Mouse (Mus musculus): ENCODE data around the gene Tent5c. TPM values are rescaled to one million over a fixed set of nuclear protein-coding genes. Genes with fewer than 3 reads are reported as not detected.

Gene Tent5c
- polyA plus RNA-seq (2015; fragmentation: Nextera tagmentation; extraction: Ambion mirVana) = 17.4 and 31.3 TPM in 2 replicates

DNA sequence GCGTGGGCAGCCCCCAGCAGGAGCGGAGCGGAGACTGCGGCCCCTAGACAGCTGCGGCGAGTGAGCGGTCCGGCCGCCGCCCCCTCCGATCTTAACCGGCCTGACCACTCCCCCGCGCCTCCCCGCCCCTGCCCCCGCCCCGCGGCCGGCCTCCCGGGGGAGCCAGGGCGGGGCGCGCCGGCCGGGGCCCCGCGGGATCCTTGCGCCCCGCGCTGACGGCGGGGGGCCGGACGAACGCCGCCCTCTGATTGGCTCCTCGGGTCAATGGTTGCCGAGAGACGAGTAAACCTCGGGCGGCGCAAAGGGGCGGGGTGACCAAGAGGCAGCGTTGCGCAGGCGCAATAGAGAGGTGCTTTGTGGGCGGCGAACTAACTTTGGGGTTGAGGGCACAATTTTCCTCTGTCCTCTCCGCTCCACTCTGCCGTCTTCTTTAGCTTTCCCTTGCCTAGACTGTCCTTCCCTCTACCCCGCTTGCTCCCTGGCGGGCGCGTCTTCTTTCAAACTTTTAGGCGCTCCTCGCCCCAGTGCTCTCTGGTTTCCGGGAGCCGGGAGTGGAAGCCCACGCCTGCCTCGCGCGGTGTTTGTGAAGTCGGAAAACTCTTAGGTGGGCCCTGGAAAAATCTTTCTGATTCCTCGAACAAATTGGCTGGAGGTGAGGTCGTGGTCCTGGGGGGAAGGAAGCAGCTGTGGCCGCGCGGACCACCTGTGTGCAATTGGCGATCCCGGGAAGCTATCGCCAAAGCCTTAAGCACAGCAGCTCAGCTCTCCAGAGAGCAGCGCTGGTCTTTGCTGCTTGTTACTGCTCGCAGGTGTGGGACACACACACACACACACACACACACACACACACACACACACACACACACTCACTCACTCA is at the start of gene Tent5c:
Gene Tent5c (minus strand): TSS at position 192 of the 877 bp plus-strand sequence.
- H3K4me1 ChIP-seq = peaks cover 12% of the 10 kb centered on the region
- H3K9me3 ChIP-seq = no peaks in the 10 kb centered on the region
- WGBS = under 1% methylated on average over 55 of the region's 73 CpGs
- H3K36me3 ChIP-seq = no peaks in the 10 kb centered on the region
- peak within 1 kb of the TSS; percentile 78 for H3K4me3 ChIP-seq
- peak within 1 kb of the TSS; percentile 86 for H3K9ac ChIP-seq
- peak; percentile 89 for ATAC-seq (ENCODE audit: extremely low read depth, insufficient number of reproducible peaks, low FRiP score, low TSS enrichment)
- peak within 1 kb of the TSS; percentile 59 for H3K27ac ChIP-seq (replicated peaks)
- peak within 1 kb of the TSS; percentile 100 for H3K4me2 ChIP-seq
- H3K27me3 ChIP-seq (replicated peaks) = peaks cover 46% of the 10 kb centered on the region

DNA sequence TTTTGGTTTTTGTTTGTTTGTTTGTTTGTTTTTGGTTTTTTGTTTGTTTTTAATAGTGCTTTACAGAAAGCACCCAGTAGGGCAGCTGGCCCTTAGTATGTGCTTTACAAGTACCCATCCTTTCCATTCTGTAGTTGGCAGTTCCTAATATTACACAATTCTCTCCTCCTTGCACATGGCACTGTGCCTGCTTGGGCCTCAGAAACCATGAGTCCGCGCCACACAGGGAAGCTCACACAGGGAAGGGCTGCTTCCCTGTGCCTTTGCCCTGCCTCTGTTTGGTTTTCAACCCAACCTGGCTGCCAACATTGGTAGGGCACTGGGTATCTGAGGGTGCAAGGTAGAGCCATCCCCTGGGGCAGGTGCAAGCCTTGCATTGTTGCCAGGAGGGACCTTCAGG is 47.6 kb upstream of the Tent5c start:
- no peak for ATAC-seq (ENCODE audit: extremely low read depth, insufficient number of reproducible peaks, low FRiP score, low TSS enrichment)
- 97% methylated on average over 2 of the region's 2 CpGs for WGBS
- Histone ChIP-seq H3K36me3 (no peaks in the 10 kb centered on the region), H3K27ac (replicated peaks) (no peak overlapping the region), H3K9ac (no peak overlapping the region), H3K4me1 (no peaks in the 10 kb centered on the region), H3K4me3 (no peak overlapping the region), H3K4me2 (no peak overlapping the region), H3K9me3 (no peaks in the 10 kb centered on the region), H3K27me3 (replicated peaks) (no peaks in the 10 kb centered on the region)

DNA sequence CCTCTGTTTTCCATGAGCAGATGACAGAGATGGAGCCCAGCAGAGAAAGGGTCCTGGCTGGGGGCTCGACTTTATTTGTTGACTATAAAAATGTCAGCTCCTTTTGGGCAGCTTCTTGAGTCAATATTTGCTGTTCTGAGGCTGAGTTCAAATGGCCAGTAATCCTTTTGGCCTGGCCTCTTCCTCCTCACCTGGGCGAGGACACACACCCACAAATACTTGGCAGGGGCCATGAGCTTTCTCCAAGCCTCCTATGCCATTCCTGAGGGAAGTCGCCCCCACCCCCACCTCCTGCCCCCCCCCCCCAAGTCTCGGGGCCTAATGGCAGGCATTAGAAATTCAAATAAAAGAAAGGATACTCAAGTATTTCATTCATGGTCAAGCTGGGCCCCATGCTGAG is 46.8 kb upstream of the Tent5c start:
- no peaks in the 10 kb centered on the region for H3K4me1 ChIP-seq
- no peaks in the 10 kb centered on the region for H3K9me3 ChIP-seq
- 57% methylated on average over 4 of the region's 4 CpGs for WGBS
- H3K27ac ChIP-seq (replicated peaks) = no peak overlapping the region
- H3K36me3 ChIP-seq = no peaks in the 10 kb centered on the region
- H3K27me3 ChIP-seq (replicated peaks) = no peaks in the 10 kb centered on the region
- H3K9ac ChIP-seq = no peak overlapping the region
- no peak overlapping the region for H3K4me3 ChIP-seq
- no peak for ATAC-seq (ENCODE audit: extremely low read depth, insufficient number of reproducible peaks, low FRiP score, low TSS enrichment)
- no peak overlapping the region for H3K4me2 ChIP-seq

DNA sequence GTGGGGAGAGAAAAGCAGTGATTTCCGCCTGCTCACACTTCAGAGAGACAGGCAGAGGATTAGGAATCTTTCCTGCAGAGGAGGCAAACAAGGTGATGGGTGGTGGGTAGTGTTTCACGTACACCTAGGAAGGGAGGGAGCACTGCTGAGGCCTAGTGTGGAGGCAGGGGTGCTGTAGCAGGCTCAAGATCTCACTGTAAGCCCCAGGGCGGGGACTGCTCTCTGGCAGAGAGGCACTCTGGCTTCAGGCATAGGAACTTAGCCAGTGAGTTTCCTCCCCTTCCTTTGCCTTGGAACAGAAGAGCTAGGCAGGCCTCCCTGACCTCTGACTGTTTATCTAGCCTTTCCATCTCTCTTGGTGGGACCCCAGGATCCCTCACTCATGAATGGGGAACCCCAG is 46.2 kb upstream of the Tent5c start:
- ATAC-seq (ENCODE audit: extremely low read depth, insufficient number of reproducible peaks, low FRiP score, low TSS enrichment) = no peak
- Histone ChIP-seq H3K4me2 (no peak overlapping the region), H3K4me1 (no peaks in the 10 kb centered on the region), H3K27me3 (replicated peaks) (no peaks in the 10 kb centered on the region), H3K27ac (replicated peaks) (no peak overlapping the region), H3K9ac (no peak overlapping the region), H3K9me3 (no peaks in the 10 kb centered on the region), H3K4me3 (no peak overlapping the region), H3K36me3 (no peaks in the 10 kb centered on the region)
- 45% methylated on average over 3 of the region's 3 CpGs for WGBS

GRCm38 (mm10) chr3:100534394-100534793 is 45.3 kb upstream of the Tent5c start:
- no peak overlapping the region for H3K9ac ChIP-seq
- no peak overlapping the region for H3K27ac ChIP-seq (replicated peaks)
- no peak overlapping the region for H3K4me3 ChIP-seq
- H3K9me3 ChIP-seq = no peaks in the 10 kb centered on the region
- H3K4me1 ChIP-seq = no peaks in the 10 kb centered on the region
- no peak overlapping the region for H3K4me2 ChIP-seq
- no peaks in the 10 kb centered on the region for H3K27me3 ChIP-seq (replicated peaks)
- 72% methylated on average over 3 of the region's 3 CpGs for WGBS
- no peak for ATAC-seq (ENCODE audit: extremely low read depth, insufficient number of reproducible peaks, low FRiP score, low TSS enrichment)
- H3K36me3 ChIP-seq = no peaks in the 10 kb centered on the region

DNA sequence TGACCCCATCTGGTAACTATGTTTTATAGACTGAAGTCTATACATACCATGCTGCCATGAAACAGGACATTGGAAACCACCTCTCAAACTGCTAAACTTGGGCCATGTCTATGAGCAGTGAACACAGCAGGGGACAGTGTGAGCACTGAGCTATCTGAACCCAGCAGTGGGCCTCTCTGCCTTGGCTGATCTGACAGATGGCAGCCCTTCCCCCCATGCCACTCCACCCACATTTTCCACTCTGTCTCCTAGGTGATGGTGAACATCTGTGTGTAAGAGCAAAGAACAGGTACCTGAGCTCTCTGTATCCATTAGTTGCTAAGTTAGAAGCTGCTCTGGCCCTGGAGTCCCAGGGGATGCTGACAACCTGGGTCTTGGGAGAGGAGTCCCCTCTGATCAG is 44.3 kb upstream of the Tent5c start:
- H3K4me3 ChIP-seq = no peak overlapping the region
- no peak overlapping the region for H3K9ac ChIP-seq
- H3K27me3 ChIP-seq (replicated peaks) = no peaks in the 10 kb centered on the region
- no peaks in the 10 kb centered on the region for H3K4me1 ChIP-seq
- no peaks in the 10 kb centered on the region for H3K9me3 ChIP-seq
- no peak overlapping the region for H3K27ac ChIP-seq (replicated peaks)
- H3K36me3 ChIP-seq = no peaks in the 10 kb centered on the region
- no peak overlapping the region for H3K4me2 ChIP-seq
- ATAC-seq (ENCODE audit: extremely low read depth, insufficient number of reproducible peaks, low FRiP score, low TSS enrichment) = no peak

DNA sequence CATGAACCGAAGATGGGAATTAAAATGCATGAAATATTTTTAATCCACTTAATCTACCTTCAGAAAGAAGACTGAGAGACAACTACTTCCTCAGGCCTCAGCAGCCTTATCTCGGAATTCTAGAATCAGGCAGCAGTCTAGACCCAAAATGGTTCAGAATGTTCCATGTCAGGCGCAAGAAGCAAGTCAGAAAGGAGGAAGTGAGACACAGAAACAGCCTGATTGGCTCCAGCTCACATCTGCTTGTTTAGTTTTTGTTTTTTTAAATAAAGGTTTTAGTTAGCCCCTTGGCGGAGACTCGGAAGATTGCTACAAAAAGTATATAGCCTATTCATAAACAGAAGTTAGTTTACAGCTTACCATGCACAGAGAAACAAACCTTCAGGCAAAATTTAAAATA is 41.8 kb upstream of the Tent5c start:
- Histone ChIP-seq H3K27me3 (replicated peaks) (no peaks in the 10 kb centered on the region), H3K4me3 (no peak overlapping the region), H3K4me1 (no peaks in the 10 kb centered on the region), H3K36me3 (no peaks in the 10 kb centered on the region), H3K9me3 (no peaks in the 10 kb centered on the region), H3K4me2 (no peak overlapping the region), H3K27ac (replicated peaks) (no peak overlapping the region), H3K9ac (no peak overlapping the region)
- WGBS = 85% methylated on average over 5 of the region's 5 CpGs
- no peak for ATAC-seq (ENCODE audit: extremely low read depth, insufficient number of reproducible peaks, low FRiP score, low TSS enrichment)

DNA sequence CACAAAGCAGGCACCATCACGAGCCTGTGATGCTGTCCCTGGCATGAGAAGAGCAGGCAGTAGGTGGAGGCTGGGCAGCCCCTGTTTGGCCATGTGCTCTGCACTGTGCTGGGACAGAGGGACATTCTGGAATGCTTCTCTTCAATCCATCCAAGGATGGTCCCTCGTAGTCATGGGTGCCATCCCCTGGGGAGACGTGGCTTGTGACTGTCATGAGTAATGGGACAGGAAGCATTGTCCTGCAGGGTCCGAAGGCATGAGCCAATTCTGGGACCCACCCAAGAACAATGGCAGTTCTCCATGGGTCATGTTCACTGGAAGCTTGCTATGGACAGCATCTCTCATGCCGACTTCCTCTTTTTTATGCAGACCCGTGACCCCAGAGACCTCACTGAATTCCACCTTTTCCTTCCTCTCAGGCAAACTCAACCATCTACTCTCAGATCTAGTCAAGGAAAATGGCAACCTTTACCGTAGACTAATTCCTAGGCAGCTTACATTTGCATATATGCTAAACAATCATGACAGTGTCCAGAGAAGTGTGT is 41.2 kb upstream of the Tent5c start:
- no peak overlapping the region for H3K4me3 ChIP-seq
- H3K9ac ChIP-seq = no peak overlapping the region
- ATAC-seq (ENCODE audit: extremely low read depth, insufficient number of reproducible peaks, low FRiP score, low TSS enrichment) = no peak
- H3K4me1 ChIP-seq = no peaks in the 10 kb centered on the region
- H3K36me3 ChIP-seq = no peaks in the 10 kb centered on the region
- 77% methylated on average over 7 of the region's 7 CpGs for WGBS
- H3K27ac ChIP-seq (replicated peaks) = no peak overlapping the region
- H3K27me3 ChIP-seq (replicated peaks) = no peaks in the 10 kb centered on the region
- no peaks in the 10 kb centered on the region for H3K9me3 ChIP-seq
- no peak overlapping the region for H3K4me2 ChIP-seq

GRCm38 (mm10) chr3:100522671-100523070 is 33.5 kb upstream of the Tent5c start:
- WGBS = 71% methylated on average over 7 of the region's 7 CpGs
- ATAC-seq (ENCODE audit: extremely low read depth, insufficient number of reproducible peaks, low FRiP score, low TSS enrichment) = no peak
- Histone ChIP-seq H3K4me3 (no peak overlapping the region), H3K4me1 (no peaks in the 10 kb centered on the region), H3K36me3 (no peaks in the 10 kb centered on the region), H3K27ac (replicated peaks) (no peak overlapping the region), H3K27me3 (replicated peaks) (no peaks in the 10 kb centered on the region), H3K9ac (no peak overlapping the region), H3K9me3 (no peaks in the 10 kb centered on the region), H3K4me2 (no peak overlapping the region)

DNA sequence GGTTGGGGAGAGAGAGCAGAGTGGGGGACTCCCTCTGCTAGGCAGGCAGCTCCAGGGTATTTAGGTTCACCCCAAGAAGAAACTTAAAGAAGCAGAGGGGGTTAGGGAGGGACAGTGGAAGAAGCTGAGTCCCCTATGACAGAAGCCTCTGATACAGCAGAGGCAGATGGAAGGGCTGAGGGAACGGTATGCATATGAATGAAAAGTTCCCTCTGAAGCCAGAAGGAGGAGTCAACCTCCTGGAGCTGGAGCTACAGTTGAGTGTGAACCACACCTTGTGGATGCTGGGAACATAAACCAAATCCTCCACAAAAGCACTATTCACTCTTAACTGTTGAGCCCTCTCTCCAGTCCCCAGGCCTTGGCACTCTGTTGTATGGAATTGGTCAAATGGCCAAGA is 32.5 kb upstream of the Tent5c start:
- no peak for ATAC-seq (ENCODE audit: extremely low read depth, insufficient number of reproducible peaks, low FRiP score, low TSS enrichment)

DNA sequence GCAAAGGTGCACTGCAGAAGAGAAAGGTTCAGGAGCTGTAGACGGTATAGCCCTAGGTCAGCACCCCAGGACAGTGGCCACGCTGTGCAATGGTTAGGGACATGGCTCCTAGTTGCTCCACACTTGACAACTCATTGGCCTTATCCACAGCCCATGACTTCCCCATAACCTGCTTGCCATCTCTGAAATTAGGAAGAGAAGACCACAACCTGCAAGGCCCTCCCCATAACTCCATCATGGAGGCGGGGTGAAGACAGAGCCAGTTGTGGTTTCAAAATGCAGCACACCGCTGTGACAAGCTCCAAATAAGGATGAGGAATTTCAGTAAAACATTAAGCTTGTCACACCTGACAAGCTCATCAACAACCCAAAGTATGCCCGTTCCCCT is 26.6 kb upstream of the Tent5c start:
- Histone ChIP-seq H3K4me3 (no peak overlapping the region), H3K27me3 (replicated peaks) (0 out of 2 replicates have a peak, but pooled peaks cover 4% of the 10 kb centered on the region), H3K4me1 (no peaks in the 10 kb centered on the region), H3K9me3 (no peaks in the 10 kb centered on the region), H3K27ac (replicated peaks) (no peak overlapping the region), H3K4me2 (no peak overlapping the region), H3K36me3 (no peaks in the 10 kb centered on the region), H3K9ac (no peak overlapping the region)
- WGBS = 87% methylated on average over 5 of the region's 5 CpGs
- no peak for ATAC-seq (ENCODE audit: extremely low read depth, insufficient number of reproducible peaks, low FRiP score, low TSS enrichment)

More for the DNA sequence above, 32.5 kb upstream of the Tent5c start:
- Histone ChIP-seq H3K27me3 (replicated peaks) (no peaks in the 10 kb centered on the region), H3K4me1 (no peaks in the 10 kb centered on the region), H3K27ac (replicated peaks) (no peak overlapping the region), H3K9ac (no peak overlapping the region), H3K4me2 (no peak overlapping the region), H3K4me3 (no peak overlapping the region), H3K9me3 (no peaks in the 10 kb centered on the region), H3K36me3 (no peaks in the 10 kb centered on the region)
- WGBS = 62% methylated on average over 1 of the region's 1 CpGs

Data from heart, embryonic 13.5 days (tissue).